Mouse (Mus musculus) forebrain, embryonic 11.5 days (tissue): ENCODE data around the gene Deaf1. TPM values are rescaled to one million over a fixed set of nuclear protein-coding genes. Genes with fewer than 3 reads are reported as not detected.
"Not testable (repeated sequence)": the region's sequence is repeated elsewhere in the genome, so short reads cannot be mapped to it uniquely, and the experiment has no call there.

Source experiments
- ATAC-seq: fragments of 200-750 bp; cut with Nextera tagmentation; replicated peaks from 2 replicates; pipeline ENCODE4 v1.8.0; 2017; ENCODE audit warnings: moderate TSS enrichment; ENCODE audit not compliant: low FRiP score
- DNase-seq: peaks from one replicate; pipeline ENCODE4 v3.0.0-alpha.2; 2017; ENCODE audit warnings: low spot score
- H3K27ac ChIP-seq: fragments of 300-500 bp; sonication (generic); 2 replicates; pipeline ENCODE4 v1.5.1; 2014; ENCODE audit warnings: low read depth, low read length
- H3K27me3 ChIP-seq: fragments of 300-500 bp; sonication (generic); 2 replicates; pipeline ENCODE4 v1.6.1; 2014; ENCODE audit warnings: mild to moderate bottlenecking, low read length, mixed read lengths; ENCODE audit not compliant: control insufficient read depth, insufficient read depth
- H3K36me3 ChIP-seq: fragments of 300-500 bp; sonication (generic); 2 replicates; pipeline ENCODE4 v1.6.1; 2014; ENCODE audit warnings: mild to moderate bottlenecking, low read length, moderate library complexity, mixed read lengths; ENCODE audit not compliant: control insufficient read depth, insufficient read depth
- H3K4me1 ChIP-seq: fragments of 300-500 bp; sonication (generic); replicated peaks from 2 replicates; pipeline ENCODE4 v1.6.1; 2014; ENCODE audit warnings: low read length, mixed read lengths; ENCODE audit not compliant: control insufficient read depth, insufficient read depth
- H3K4me2 ChIP-seq: fragments of 300-500 bp; sonication (generic); 2 replicates; pipeline ENCODE4 v1.6.1; 2014; ENCODE audit warnings: low read depth, mild to moderate bottlenecking, low read length, moderate library complexity, mixed read lengths; ENCODE audit not compliant: severe bottlenecking
- H3K4me3 ChIP-seq: fragments of 300-500 bp; sonication (generic); 2 replicates; pipeline ENCODE4 v1.5.1; 2014; ENCODE audit warnings: low read depth, low read length
- H3K9ac ChIP-seq: fragments of 300-500 bp; sonication (generic); 2 replicates; pipeline ENCODE4 v1.6.1; 2014; ENCODE audit warnings: low read length
- H3K9me3 ChIP-seq: fragments of 300-500 bp; sonication (generic); 2 replicates; pipeline ENCODE4 v1.6.1; 2016; ENCODE audit warnings: low read length, mixed read lengths; ENCODE audit not compliant: control insufficient read depth
- WGBS: fragments of 180-500 bp; shearing (Covaris S2); extraction: QIAGEN DNeasy Blood & Tissue Kit; methylation state at CpG from one replicate; pipeline ENCODE4 v1.1.7; 2014; 5-methylcytosine and 5-hydroxymethylcytosine counted together
- polyA plus RNA-seq: library from polyadenylated mRNA; unstranded; fragments of >200 nt; fragmentation: Nextera tagmentation; extraction: Ambion mirVana; gene quantifications from 2 replicates; pipeline ENCODE4 v1.2.1, GENCODE M21; 2014

The Deaf1 gene
- polyA plus RNA-seq, 1 experiment from 2014 or later, result 74.2 TPM

DNA sequence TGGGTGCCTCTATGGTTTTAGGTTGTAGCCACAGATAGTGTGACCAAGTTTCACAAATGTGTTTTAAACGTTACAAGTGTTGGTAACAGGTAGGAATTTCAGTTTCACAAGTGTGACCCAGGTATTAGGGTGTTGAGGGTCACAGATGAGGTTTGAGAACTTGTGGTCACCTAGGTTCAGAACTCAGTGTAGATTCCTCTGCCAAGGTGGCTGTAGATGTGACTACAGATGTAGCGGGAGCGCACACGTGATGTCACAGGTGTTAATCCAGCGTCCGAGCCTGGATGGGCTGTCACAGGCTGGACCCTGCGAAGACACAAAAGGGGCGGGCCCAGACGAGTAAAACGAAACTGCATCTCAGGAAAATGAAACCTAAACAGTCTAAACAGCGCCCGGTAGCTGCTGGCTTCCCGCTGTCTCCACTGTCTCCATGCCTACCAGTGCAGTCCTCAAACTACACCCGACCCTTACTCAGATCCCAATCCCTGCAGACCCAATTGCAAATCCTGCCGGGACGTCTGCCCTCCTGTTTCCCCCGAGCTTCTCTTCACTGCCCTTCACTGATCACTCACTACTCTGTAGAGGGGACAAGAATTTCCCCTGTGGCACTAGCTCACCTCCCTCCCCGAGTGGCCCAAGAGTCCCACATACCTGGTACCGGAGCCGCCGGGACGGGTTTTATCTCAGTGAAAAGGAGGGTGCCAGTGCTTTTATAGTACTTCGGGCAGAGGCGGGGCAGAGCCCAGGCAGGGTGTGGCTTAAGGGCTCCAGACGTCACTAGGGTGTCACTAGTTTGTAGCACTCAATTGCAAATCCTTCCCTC is 61.5 kb downstream of the Deaf1 start, which contains the start of gene Irf7:
Gene Irf7 (minus strand): TSS at position 743 of the 823 bp plus-strand sequence.
- Histone ChIP-seq H3K4me1 (peaks cover 5% of the 10 kb centered on the region; the same call in 1 of the 2 replicates), H3K4me3 (peak within 1 kb of the TSS; percentile 15), H3K27me3 (no peaks in the 10 kb centered on the region), H3K27ac (no peak within 1 kb of the TSS), H3K36me3 (peaks cover 3% of the 10 kb centered on the region; the same call in 1 of the 2 replicates), H3K9ac (peak within 1 kb of the TSS; percentile 37), H3K4me2 (peak within 1 kb of the TSS; percentile 52), H3K9me3 (no peaks in the 10 kb centered on the region)
- peak; percentile 32; the same call in 1 of the 2 replicates for ATAC-seq
- no peak for DNase-seq
- 14% methylated on average over 25 of the region's 25 CpGs for WGBS

GRCm38 (mm10) chr7:141265411-141265738 is 62.1 kb downstream of the Deaf1 start:
- no peaks in the 10 kb centered on the region for H3K27me3 ChIP-seq
- DNase-seq (no peak), ATAC-seq (peak; percentile 39; the same call in 1 of the 2 replicates)
- WGBS, result 38% methylated on average over 11 of the region's 11 CpGs
- no peaks in the 10 kb centered on the region for H3K9me3 ChIP-seq
- H3K4me1 ChIP-seq, result peaks cover 5% of the 10 kb centered on the region; the same call in 1 of the 2 replicates
- H3K4me2 ChIP-seq, result no peak overlapping the region
- peaks cover 7% of the 10 kb centered on the region; the same call in 1 of the 2 replicates for H3K36me3 ChIP-seq
- H3K9ac ChIP-seq, result no peak overlapping the region
- no peak overlapping the region for H3K4me3 ChIP-seq
- H3K27ac ChIP-seq, result no peak overlapping the region

GRCm38 (mm10) chr7:141264761-141265410 is 62.6 kb downstream of the Deaf1 start:
- Histone ChIP-seq H3K27ac (no peak overlapping the region), H3K36me3 (peaks cover 10% of the 10 kb centered on the region; the same call in 1 of the 2 replicates), H3K4me2 (no peak overlapping the region), H3K27me3 (no peaks in the 10 kb centered on the region), H3K9me3 (no peaks in the 10 kb centered on the region), H3K4me1 (peaks cover 5% of the 10 kb centered on the region; the same call in 1 of the 2 replicates), H3K4me3 (no peak overlapping the region), H3K9ac (no peak overlapping the region)
- 39% methylated on average over 12 of the region's 12 CpGs for WGBS
- peak; percentile 54 for ATAC-seq
- DNase-seq, result peak; percentile 65

DNA sequence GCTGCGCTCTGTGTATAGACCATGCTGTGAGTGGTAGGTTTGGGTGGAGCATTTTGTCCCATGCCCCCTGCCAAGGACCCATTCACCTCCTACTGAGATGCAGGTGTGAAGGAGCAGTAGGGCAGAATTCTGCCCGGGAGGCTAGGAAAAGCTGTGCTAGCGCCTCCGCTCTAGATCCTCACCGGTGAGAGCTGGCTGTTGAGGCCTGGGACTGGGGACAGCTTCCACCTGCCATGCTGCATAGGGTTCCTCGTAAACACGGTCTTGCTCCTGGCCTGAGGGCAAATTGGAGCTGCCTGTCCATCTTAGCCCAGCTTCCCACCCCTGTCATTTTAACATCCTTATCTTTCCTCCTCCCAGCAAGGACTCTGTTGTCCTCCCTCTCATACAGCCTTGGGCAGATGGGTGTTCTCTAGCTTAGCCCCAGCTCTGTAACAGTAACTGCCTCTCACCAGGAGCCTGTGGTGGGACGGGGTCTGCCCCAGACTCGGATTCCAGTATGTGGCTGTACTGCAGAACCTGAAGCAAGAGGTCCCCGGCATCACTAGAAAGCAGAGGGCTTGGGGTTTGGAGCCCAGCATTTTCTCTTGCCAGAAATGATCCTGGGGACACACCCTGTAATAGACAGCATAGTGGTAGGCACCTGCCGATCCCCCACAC is 63.3 kb downstream of the Deaf1 start:
- Histone ChIP-seq H3K4me1 (peaks cover 5% of the 10 kb centered on the region; the same call in 1 of the 2 replicates), H3K4me3 (no peak overlapping the region), H3K27ac (no peak overlapping the region), H3K9me3 (no peaks in the 10 kb centered on the region), H3K36me3 (peaks cover 10% of the 10 kb centered on the region; the same call in 1 of the 2 replicates), H3K27me3 (no peaks in the 10 kb centered on the region), H3K4me2 (no peak overlapping the region), H3K9ac (no peak overlapping the region)
- no peak for ATAC-seq
- DNase-seq, result no peak
- WGBS, result 79% methylated on average over 11 of the region's 11 CpGs

- Histone ChIP-seq H3K9me3 (no peaks in the 10 kb centered on the region), H3K27me3 (no peaks in the 10 kb centered on the region), H3K27ac (no peak overlapping the region), H3K4me2 (no peak overlapping the region), H3K9ac (no peak overlapping the region), H3K36me3 (peaks cover 10% of the 10 kb centered on the region; the same call in 1 of the 2 replicates), H3K4me3 (no peak overlapping the region), H3K4me1 (peaks cover 5% of the 10 kb centered on the region; the same call in 1 of the 2 replicates)
- 93% methylated on average over 13 of the region's 13 CpGs for WGBS
- DNase-seq (no peak), ATAC-seq (no peak)
These were observed 63.9 kb downstream of the Deaf1 start for GRCm38 (mm10) chr7:141263640-141264039.

GRCm38 (mm10) chr7:141261480-141261879 is 66.0 kb downstream of the Deaf1 start:
- ATAC-seq (no peak), DNase-seq (no peak)
- Histone ChIP-seq H3K4me2 (no peak overlapping the region), H3K36me3 (peaks cover 18% of the 10 kb centered on the region; the same call in 1 of the 2 replicates), H3K4me1 (peaks cover 5% of the 10 kb centered on the region; the same call in 1 of the 2 replicates), H3K27ac (no peak overlapping the region), H3K9ac (no peak overlapping the region), H3K4me3 (no peak overlapping the region), H3K27me3 (no peaks in the 10 kb centered on the region), H3K9me3 (no peaks in the 10 kb centered on the region)
- 89% methylated on average over 3 of the region's 3 CpGs for WGBS

GRCm38 (mm10) chr7:141256159-141256558 is 71.3 kb downstream of the Deaf1 start:
- 93% methylated on average over 10 of the region's 10 CpGs for WGBS
- Histone ChIP-seq H3K4me1 (no peaks in the 10 kb centered on the region), H3K9ac (no peak overlapping the region), H3K4me3 (no peak overlapping the region), H3K27ac (no peak overlapping the region), H3K4me2 (no peak overlapping the region), H3K36me3 (peaks cover 17% of the 10 kb centered on the region; the same call in 1 of the 2 replicates), H3K9me3 (no peaks in the 10 kb centered on the region), H3K27me3 (no peaks in the 10 kb centered on the region)
- no peak for ATAC-seq
- DNase-seq, result no peak

GRCm38 (mm10) chr7:141250486-141250885 is 77.0 kb downstream of the Deaf1 start:
- not testable (repeated sequence) for ATAC-seq, H3K9me3 ChIP-seq, H3K4me3 ChIP-seq, H3K27ac ChIP-seq, H3K27me3 ChIP-seq, DNase-seq, H3K4me2 ChIP-seq, H3K4me1 ChIP-seq, H3K9ac ChIP-seq
- 91% methylated on average over 4 of the region's 4 CpGs for WGBS
- H3K36me3 ChIP-seq, result peaks cover 21% of the 10 kb centered on the region
